Mouse (Mus musculus): ENCODE measurements around the gene Specc1l. TPM values are rescaled to one million over a fixed set of nuclear protein-coding genes. Genes with fewer than 3 reads are reported as not detected.

The Specc1l gene
- 42.5 and 48.8 TPM in 2 replicates for polyA plus RNA-seq (2015; fragmentation: Nextera tagmentation; extraction: Ambion mirVana)

DNA sequence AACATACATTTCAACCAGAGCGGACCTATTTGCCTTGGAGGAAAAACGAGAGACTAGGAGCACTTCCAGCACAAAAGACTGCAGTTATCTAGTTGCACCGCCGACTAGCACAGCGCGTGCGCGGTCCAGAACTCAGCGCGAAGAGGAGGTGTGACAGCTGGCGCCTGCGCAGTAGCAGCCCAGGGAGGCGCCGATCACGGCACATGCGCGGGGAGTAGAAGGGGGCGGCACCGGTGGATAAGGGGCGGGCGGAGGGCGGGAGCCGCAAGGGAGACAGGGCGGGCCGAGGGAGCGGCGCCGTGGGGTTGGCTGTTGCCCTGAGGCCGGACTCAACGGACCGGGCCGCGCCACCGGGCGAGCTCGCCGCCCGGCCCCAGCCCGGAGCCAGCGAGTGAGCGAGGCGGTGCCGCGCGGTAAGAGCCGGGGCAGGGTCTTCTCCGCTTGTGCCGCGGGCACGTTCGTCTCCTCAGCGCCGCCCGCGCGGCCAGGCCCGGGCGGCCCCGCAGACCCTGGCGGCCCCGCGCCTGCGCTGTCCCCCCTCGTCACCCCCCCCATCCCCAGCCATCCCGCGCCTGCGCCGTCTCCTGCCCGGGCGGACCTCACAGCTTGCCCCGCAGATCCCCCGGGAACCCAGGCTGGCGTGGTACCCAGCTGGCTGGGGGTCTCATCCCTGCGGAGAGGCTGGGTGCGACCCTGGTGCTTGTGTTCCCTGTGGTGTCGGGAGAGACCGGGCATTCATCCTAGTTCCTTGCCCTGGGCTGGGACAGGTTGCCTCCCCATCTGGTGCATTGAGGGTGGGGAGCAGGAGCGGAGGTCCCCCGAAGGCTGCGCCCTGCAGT is at the start of gene Specc1l:
Gene Specc1l, plus strand, starts transcription at position 267 of the 839 bp plus-strand sequence.
- under 1% methylated on average over 77 of the region's 80 CpGs for WGBS
- Histone ChIP-seq H3K4me1 (replicated peaks; ENCODE audit: control insufficient read depth, insufficient read depth, low read length) (peaks cover 9% of the 10 kb centered on the region), H3K9me3 (ENCODE audit: control insufficient read depth, low read length) (no peaks in the 10 kb centered on the region), H3K27ac (ENCODE audit: low read length) (peak within 1 kb of the TSS; percentile 99), H3K36me3 (ENCODE audit: control insufficient read depth, insufficient read depth) (no peaks in the 10 kb centered on the region), H3K4me3 (replicated peaks; ENCODE audit: low read length) (peak within 1 kb of the TSS; percentile 98), H3K9ac (replicated peaks; ENCODE audit: low read depth, low read length) (peak within 1 kb of the TSS; percentile 95), H3K4me2 (ENCODE audit: low read length) (peak within 1 kb of the TSS; percentile 94), H3K27me3 (replicated peaks; ENCODE audit: control insufficient read depth, insufficient read depth, low read length) (no peaks in the 10 kb centered on the region)
- peak; percentile 96 for ATAC-seq

DNA sequence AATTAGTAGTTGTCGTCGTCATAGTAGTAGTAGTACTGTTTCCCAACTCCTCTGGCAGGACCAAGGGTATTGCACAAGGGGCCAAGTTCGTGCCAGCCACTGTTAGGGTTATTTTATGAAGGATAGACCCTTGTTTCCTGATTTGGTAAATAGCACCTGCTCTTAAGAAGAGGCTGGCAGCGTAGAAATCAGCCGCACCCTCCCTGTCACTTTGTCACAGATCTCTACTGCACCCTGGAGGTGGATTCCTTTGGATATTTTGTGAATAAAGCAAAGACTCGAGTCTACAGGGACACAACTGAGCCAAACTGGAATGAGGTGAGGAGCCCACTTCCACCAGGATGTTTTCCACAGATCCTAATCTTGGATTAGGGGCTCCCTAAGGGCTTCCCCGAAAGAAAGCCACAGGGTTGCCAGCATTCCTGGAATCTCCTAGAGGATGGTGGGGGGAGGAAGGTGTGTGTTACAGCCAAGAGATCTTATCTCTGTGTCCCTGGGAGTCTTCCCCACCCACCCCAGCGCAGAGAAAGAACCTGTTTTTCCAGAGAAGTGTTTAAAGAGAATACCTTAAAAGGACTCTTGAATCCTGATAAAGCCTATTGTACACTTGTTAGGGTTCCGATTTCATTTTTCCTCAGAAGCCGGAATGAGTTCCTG is 45.9 kb upstream of the Specc1l start:
- WGBS, result 77% methylated on average over 10 of the region's 10 CpGs
- no peak overlapping the region for H3K4me2 ChIP-seq (ENCODE audit: low read length)
- no peak for ATAC-seq
- H3K27me3 ChIP-seq (replicated peaks; ENCODE audit: control insufficient read depth, insufficient read depth, low read length), result no peaks in the 10 kb centered on the region
- no peak overlapping the region for H3K27ac ChIP-seq (ENCODE audit: low read length)
- H3K36me3 ChIP-seq (ENCODE audit: control insufficient read depth, insufficient read depth), result peaks cover 34% of the 10 kb centered on the region
- no peaks in the 10 kb centered on the region for H3K4me1 ChIP-seq (replicated peaks; ENCODE audit: control insufficient read depth, insufficient read depth, low read length)
- H3K4me3 ChIP-seq (replicated peaks; ENCODE audit: low read length), result no peak overlapping the region
- H3K9ac ChIP-seq (replicated peaks; ENCODE audit: low read depth, low read length), result no peak overlapping the region
- H3K9me3 ChIP-seq (ENCODE audit: control insufficient read depth, low read length), result no peaks in the 10 kb centered on the region

DNA sequence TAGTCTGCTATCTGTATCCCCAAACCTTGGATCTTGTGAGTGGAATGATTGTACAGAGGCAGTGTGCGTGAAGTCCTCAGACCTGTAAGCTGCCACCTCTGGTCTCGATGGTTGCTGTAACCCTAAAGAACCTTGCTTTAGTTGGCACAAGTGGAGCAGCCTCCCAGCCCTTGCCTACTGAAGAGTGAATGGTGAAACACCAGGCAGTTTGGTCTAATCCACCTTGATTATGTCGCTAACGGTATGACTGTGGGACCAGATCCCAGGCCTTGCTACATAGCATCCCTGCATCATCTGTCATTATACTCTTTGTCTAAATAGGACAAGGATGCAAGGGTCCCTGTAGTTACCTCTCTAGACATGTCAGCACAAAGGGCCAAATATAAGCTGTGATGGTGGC is 45.3 kb upstream of the Specc1l start:
- no peaks in the 10 kb centered on the region for H3K27me3 ChIP-seq (replicated peaks; ENCODE audit: control insufficient read depth, insufficient read depth, low read length)
- peaks cover 36% of the 10 kb centered on the region for H3K36me3 ChIP-seq (ENCODE audit: control insufficient read depth, insufficient read depth)
- no peak for ATAC-seq
- no peak overlapping the region for H3K9ac ChIP-seq (replicated peaks; ENCODE audit: low read depth, low read length)
- H3K27ac ChIP-seq (ENCODE audit: low read length), result no peak overlapping the region
- H3K9me3 ChIP-seq (ENCODE audit: control insufficient read depth, low read length), result no peaks in the 10 kb centered on the region
- H3K4me1 ChIP-seq (replicated peaks; ENCODE audit: control insufficient read depth, insufficient read depth, low read length), result no peaks in the 10 kb centered on the region
- no peak overlapping the region for H3K4me3 ChIP-seq (replicated peaks; ENCODE audit: low read length)
- WGBS, result 94% methylated on average over 4 of the region's 4 CpGs
- no peak overlapping the region for H3K4me2 ChIP-seq (ENCODE audit: low read length)

DNA sequence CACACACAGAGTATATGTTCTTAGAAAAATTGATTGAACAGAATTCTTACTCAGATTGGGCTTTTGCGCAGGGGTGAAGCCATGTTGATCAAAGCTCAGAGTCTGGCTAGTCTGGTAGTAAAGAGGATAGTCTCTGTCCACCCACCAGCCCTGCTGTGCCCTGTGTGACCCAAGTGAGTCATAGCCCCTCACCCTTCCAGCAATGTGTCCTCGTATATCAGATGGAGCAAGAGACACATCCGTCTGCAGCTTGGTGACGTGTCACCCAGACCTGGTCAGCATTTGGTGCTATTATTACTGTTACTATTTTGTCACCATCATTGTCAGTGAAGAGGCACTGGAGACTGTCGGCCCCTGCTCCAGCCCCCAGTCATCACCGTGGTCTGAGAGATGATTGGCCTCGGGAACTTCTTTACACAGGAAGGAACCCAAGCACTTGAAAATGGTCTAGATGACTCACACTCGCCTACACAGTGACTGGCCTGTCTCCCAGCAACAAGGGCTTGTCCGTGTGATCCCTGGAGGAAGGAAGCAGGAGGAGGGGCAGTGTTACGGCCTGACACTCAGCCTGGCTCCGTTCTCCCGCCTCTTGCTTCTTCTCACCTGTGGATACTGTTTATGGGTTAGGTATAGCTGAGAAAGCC is 41.5 kb upstream of the Specc1l start:
- Histone ChIP-seq H3K36me3 (ENCODE audit: control insufficient read depth, insufficient read depth) (peaks cover 25% of the 10 kb centered on the region), H3K4me3 (replicated peaks; ENCODE audit: low read length) (no peak overlapping the region), H3K9me3 (ENCODE audit: control insufficient read depth, low read length) (no peaks in the 10 kb centered on the region), H3K9ac (replicated peaks; ENCODE audit: low read depth, low read length) (no peak overlapping the region), H3K4me2 (ENCODE audit: low read length) (no peak overlapping the region), H3K4me1 (replicated peaks; ENCODE audit: control insufficient read depth, insufficient read depth, low read length) (no peaks in the 10 kb centered on the region), H3K27me3 (replicated peaks; ENCODE audit: control insufficient read depth, insufficient read depth, low read length) (no peaks in the 10 kb centered on the region), H3K27ac (ENCODE audit: low read length) (no peak overlapping the region)
- WGBS, result 85% methylated on average over 12 of the region's 12 CpGs
- no peak for ATAC-seq

DNA sequence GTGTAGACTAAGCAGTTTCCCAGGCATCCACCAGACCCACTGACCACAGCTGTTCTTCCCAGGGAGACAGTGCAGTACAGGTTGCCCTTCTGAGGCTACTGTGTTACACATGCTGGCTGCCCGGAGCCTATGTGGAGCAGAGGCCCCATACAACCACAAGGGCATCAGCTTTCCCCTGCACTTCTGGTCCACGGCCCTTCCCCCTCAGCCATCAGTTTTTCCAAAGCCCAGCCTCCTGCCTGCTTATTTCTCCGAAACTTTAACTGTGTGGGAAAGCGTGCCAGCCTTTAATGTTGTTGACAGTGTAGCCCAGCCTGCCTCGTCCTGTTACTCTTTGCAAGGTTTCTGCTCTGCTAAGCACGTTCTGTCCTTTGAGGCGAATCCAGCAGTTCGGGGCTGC is 38.8 kb upstream of the Specc1l start:
- H3K9me3 ChIP-seq (ENCODE audit: control insufficient read depth, low read length), result no peaks in the 10 kb centered on the region
- peaks cover 43% of the 10 kb centered on the region for H3K36me3 ChIP-seq (ENCODE audit: control insufficient read depth, insufficient read depth)
- H3K9ac ChIP-seq (replicated peaks; ENCODE audit: low read depth, low read length), result no peak overlapping the region
- no peak overlapping the region for H3K4me3 ChIP-seq (replicated peaks; ENCODE audit: low read length)
- H3K27ac ChIP-seq (ENCODE audit: low read length), result no peak overlapping the region
- H3K27me3 ChIP-seq (replicated peaks; ENCODE audit: control insufficient read depth, insufficient read depth, low read length), result no peaks in the 10 kb centered on the region
- ATAC-seq, result no peak
- 81% methylated on average over 8 of the region's 8 CpGs for WGBS
- no peaks in the 10 kb centered on the region for H3K4me1 ChIP-seq (replicated peaks; ENCODE audit: control insufficient read depth, insufficient read depth, low read length)
- H3K4me2 ChIP-seq (ENCODE audit: low read length), result no peak overlapping the region

DNA sequence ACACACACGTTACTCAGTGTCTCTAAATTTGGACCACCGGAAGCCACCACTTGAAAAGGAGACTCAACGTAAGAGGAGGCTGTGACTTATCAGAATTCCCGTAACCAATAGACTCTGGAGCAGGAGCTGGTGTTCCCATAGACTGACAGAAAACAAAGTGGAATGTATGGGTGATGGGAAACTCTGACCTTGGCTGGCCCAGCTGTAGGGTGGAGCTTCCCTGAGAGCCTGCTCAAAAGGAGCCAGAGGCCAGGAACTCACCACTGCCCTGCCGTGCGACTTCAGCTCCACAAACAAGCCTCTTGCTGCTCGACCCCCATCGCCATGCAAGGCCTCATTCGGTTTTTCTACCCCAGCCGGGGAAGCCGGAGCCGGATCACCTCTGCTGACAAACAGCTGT is 38.2 kb upstream of the Specc1l start:
- Histone ChIP-seq H3K4me1 (replicated peaks; ENCODE audit: control insufficient read depth, insufficient read depth, low read length) (no peaks in the 10 kb centered on the region), H3K27ac (ENCODE audit: low read length) (no peak overlapping the region), H3K4me3 (replicated peaks; ENCODE audit: low read length) (no peak overlapping the region), H3K9me3 (ENCODE audit: control insufficient read depth, low read length) (no peaks in the 10 kb centered on the region), H3K27me3 (replicated peaks; ENCODE audit: control insufficient read depth, insufficient read depth, low read length) (no peaks in the 10 kb centered on the region), H3K36me3 (ENCODE audit: control insufficient read depth, insufficient read depth) (peaks cover 45% of the 10 kb centered on the region), H3K4me2 (ENCODE audit: low read length) (no peak overlapping the region), H3K9ac (replicated peaks; ENCODE audit: low read depth, low read length) (no peak overlapping the region)
- 87% methylated on average over 12 of the region's 12 CpGs for WGBS
- no peak for ATAC-seq

DNA sequence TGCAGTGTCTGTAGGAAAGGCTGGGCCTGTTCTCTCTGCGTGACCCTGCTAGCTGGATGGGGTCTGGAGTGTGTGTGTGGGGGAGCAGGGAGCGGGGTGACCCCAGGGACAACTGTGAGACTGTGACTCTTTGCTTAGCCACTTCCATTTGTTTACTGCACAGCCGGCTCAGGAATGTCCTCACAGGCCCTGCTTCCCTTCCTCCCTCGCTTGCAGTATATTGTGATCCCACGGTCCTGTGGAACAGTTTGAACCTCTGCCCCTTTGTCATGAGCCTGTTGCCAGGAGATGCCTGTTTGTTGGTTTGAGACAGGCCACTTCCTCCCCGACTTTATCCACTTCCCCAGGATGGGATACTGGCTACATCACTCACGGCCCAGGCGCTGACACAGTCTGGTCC is 35.4 kb upstream of the Specc1l start:
- 88% methylated on average over 8 of the region's 8 CpGs for WGBS
- H3K27me3 ChIP-seq (replicated peaks; ENCODE audit: control insufficient read depth, insufficient read depth, low read length), result no peaks in the 10 kb centered on the region
- H3K4me3 ChIP-seq (replicated peaks; ENCODE audit: low read length), result no peak overlapping the region
- H3K9ac ChIP-seq (replicated peaks; ENCODE audit: low read depth, low read length), result no peak overlapping the region
- ATAC-seq, result no peak
- no peaks in the 10 kb centered on the region for H3K9me3 ChIP-seq (ENCODE audit: control insufficient read depth, low read length)
- peaks cover 44% of the 10 kb centered on the region for H3K36me3 ChIP-seq (ENCODE audit: control insufficient read depth, insufficient read depth)
- no peak overlapping the region for H3K4me2 ChIP-seq (ENCODE audit: low read length)
- H3K4me1 ChIP-seq (replicated peaks; ENCODE audit: control insufficient read depth, insufficient read depth, low read length), result no peaks in the 10 kb centered on the region
- H3K27ac ChIP-seq (ENCODE audit: low read length), result no peak overlapping the region

DNA sequence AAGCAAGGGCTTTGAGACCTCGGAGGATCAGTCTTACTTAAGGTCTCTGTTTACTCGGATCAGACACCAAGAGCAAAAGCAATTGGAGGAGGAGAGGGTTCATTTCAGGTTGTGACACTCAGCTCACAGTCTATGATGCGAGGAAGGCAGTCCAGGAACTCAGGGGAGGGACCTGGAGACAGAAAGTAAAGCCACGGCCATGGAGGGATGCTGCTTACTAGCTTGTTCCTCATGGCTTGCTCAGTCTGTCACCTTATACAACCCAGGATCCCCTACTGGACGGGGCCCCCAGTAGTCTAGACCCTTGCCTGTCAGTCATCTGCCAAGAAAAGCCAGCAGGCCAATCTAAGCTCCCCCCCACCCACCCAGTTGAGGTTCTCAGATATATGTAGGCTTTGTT is 33.0 kb upstream of the Specc1l start:
- H3K27me3 ChIP-seq (replicated peaks; ENCODE audit: control insufficient read depth, insufficient read depth, low read length), result no peaks in the 10 kb centered on the region
- H3K4me3 ChIP-seq (replicated peaks; ENCODE audit: low read length), result no peak overlapping the region
- H3K36me3 ChIP-seq (ENCODE audit: control insufficient read depth, insufficient read depth), result peaks cover 41% of the 10 kb centered on the region
- H3K9me3 ChIP-seq (ENCODE audit: control insufficient read depth, low read length), result no peaks in the 10 kb centered on the region
- H3K4me1 ChIP-seq (replicated peaks; ENCODE audit: control insufficient read depth, insufficient read depth, low read length), result no peaks in the 10 kb centered on the region
- no peak overlapping the region for H3K27ac ChIP-seq (ENCODE audit: low read length)
- no peak for ATAC-seq
- H3K9ac ChIP-seq (replicated peaks; ENCODE audit: low read depth, low read length), result no peak overlapping the region
- H3K4me2 ChIP-seq (ENCODE audit: low read length), result no peak overlapping the region
- 91% methylated on average over 5 of the region's 5 CpGs for WGBS

DNA sequence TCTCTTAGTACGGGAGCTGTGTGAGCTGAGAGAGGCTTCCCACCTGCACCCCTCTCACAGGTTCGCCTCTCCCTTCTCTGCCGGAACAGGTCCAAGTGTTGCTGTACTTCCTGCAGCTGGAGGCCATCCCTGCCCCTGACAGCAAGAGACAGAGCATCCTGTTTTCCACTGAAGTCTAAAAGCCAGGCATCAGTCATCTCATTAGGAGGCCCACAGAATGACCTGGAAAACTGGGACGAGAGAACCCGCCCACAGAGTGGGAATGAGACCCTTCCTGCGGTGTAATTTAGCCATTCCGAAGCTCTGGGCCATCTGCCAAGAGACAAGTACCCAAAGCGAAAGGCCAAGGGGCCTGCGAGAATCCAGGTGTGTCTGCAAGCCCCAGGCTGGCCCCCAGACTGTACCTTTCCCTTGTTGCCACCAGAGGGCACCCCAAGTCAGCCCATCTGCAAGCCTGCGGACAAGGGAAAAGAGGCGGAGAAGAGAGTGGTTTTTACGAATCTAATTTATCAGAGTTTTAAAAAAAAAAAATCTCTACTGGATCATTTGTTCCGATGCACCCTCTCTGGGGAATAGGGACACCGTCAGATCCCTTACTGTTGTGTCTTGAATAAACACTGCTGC is 29.6 kb upstream of the Specc1l start:
- Histone ChIP-seq H3K27me3 (replicated peaks; ENCODE audit: control insufficient read depth, insufficient read depth, low read length) (no peaks in the 10 kb centered on the region), H3K36me3 (ENCODE audit: control insufficient read depth, insufficient read depth) (peaks cover 32% of the 10 kb centered on the region), H3K4me2 (ENCODE audit: low read length) (no peak overlapping the region), H3K27ac (ENCODE audit: low read length) (no peak overlapping the region), H3K9ac (replicated peaks; ENCODE audit: low read depth, low read length) (no peak overlapping the region), H3K9me3 (ENCODE audit: control insufficient read depth, low read length) (no peaks in the 10 kb centered on the region), H3K4me3 (replicated peaks; ENCODE audit: low read length) (no peak overlapping the region), H3K4me1 (replicated peaks; ENCODE audit: control insufficient read depth, insufficient read depth, low read length) (no peaks in the 10 kb centered on the region)
- ATAC-seq, result peak; percentile 69
- WGBS, result 38% methylated on average over 14 of the region's 14 CpGs
